Mouse (Mus musculus) R1 (cell line): ENCODE data around the gene Grik1.

ENCODE experiments used
- DNase-seq: peaks from one replicate; pipeline ENCODE4 v3.0.0-alpha.2; 2018; ENCODE audit warnings: low read depth, low spot score

The Grik1 gene

DNA sequence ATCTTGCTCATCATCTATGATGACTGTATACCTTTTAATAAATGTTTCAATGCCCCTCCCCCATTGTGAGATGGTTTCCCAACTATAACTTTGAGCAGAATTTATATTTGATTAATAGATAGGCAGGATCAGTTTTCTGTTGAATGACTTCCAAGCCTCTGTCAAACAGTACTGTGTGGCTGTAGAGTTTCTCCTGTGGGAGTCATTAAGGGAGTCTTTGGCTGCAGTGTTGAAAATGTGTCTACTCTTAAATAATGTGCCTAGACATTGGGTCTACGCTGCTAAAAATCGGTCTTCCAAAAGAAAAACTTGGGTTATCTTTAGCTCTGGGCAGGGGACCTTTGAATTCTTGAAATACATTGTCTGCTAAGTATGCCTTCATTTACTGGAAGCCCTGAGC, 414.1 kb downstream of the Grik1 start:
- no peak for DNase-seq

DNA sequence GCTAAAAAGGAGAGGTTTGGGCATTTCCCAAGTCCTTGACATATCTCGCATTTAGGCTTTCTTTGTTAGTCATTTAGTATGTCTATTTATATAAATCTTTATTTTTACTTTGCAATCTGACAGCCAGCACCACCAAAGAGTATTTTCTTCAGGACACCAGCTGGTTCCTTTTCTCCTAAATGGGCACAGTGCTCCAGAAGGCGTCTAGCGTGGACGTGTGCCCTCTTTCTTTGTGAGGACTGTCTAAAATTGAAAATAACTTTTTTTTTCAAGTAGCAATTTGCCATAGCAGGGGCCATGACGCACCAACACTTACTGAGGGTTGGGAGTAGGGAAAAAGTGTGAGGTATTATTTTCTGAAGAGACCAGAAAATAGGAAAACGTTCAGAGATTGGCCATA, 425.5 kb downstream of the Grik1 start:
- no peak for DNase-seq

DNA sequence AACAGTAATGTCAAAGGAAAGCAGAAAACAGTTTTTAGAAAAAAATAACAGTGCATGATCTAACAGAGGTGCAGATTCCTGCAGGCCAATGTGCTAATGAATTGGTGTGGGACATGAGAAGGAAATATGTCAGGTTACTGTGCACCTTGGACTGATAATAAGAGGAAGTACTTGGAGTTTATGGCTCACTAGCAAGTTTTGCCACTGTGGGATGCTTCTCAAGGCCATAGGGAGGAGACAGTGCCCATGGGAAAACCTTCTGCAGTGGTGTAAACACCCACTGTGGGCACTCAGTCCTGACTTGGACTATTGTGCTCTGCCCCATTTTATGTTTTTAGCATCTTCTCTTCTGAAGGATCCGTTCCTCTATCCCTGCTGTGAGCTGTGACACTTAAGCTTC, 428.3 kb downstream of the Grik1 start:
- no peak for DNase-seq

DNA sequence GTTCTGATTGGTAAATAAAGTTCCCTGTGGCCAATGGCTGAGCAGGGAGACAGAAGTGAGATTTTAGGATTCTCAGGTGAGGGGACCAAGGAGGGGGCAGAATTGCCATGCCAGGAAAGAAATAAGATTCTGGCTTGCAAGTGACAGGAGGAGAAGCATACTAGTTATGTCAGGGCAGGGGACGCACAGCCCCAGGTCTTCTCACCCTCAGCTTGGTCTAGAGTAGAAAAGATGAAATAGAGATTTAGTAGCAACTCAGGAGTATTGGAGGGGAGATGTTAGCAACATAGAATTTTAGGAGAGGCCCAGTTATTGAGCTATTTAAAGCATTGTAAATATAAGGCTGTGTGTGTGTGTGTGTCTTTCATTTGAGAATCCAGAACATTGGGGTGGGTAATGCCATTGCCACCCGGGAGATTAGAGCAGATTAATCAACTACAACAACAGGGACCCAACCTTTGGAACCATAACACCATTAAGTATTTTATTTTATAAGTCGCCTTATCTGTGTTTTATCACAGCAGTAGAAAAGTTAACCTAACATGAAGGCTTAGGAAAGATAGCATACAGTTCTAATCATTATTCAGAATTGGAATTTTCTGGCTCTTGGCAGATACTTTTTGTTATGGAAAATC, 436.5 kb downstream of the Grik1 start:
- DNase-seq, result no peak

DNA sequence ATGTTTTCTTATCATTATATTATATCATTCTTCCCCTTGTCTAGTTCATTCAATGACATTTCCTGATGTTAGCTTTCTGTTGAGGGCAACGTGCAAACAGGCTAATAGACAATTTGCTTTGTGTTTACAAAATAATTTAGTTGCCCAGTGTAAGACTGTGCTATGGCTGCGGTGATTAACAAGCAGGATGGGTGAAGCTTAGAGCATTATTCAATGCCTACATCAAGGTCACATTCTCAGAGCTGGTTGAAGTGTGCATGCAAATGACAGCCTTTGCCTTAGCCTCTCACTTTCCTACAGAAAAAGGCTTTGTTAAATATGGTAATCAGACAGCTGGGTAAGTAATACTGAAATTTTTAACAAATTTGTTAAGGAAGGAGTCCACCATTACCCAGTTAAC, 438.5 kb downstream of the Grik1 start:
- DNase-seq, result no peak

DNA sequence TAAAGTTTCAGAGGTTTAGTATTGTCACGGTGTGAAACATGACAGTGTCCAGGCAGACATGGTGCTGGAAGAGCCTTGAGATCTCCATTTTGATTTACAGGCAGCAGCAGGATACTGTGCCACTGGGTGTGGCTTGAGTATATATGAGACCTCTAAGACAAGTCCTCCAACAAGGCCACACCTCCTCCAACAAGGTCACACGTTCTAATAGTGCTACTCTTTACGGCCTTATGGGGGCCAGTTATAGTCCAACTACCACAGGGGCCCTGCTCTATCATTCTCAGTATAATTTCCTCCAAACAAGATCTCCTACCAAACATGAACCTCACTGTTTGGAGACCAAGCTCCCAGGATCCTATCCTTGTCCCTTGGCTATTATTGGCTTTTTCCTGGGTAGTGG, 441.3 kb downstream of the Grik1 start:
- DNase-seq, result no peak
